Comparison of ENCODE assay signal across 8 mouse cellular contexts in genomic region chr4:155129132-155129917, GRCm38 (mm10). TPM values are rescaled to one million over a fixed set of nuclear protein-coding genes. Genes with fewer than 3 reads are reported as not detected.
A peak's percentile ranks its signal among the peaks of the same experiment; 100 is the strongest.
DNase-seq lines count a peak whose midpoint lies in the region; ATAC-seq and TF ChIP-seq lines count a peak whose summit lies in the region.

No protein-coding gene starts in this region.

- TF ChIP-seq POLR2A in liver, adult 2 months (IDR thresholded peaks at IDR 0.05; ENCODE audit: extremely low read depth, insufficient read depth, low read length), result no peak

- peak; percentile 39 for DNase-seq in liver, adult 2 months (ENCODE audit: extremely low read depth, low read depth, low spot score)
- DNase-seq in NIH3T3 (ENCODE audit: low read depth), result peak; percentile 56
- DNase-seq in forebrain, embryonic 14.5 days (ENCODE audit: low spot score), result no peak
- peak; percentile 64 to 68 for DNase-seq in thymus, postnatal 36 days
- no peak for DNase-seq in urinary bladder, postnatal 10 days (ENCODE audit: low spot score)

- H3K4me1 ChIP-seq in liver, adult 2 months (ENCODE audit: control insufficient read depth, insufficient read depth, low read length), result no peaks in the 10 kb centered on the region
- H3K4me1 ChIP-seq in liver, embryonic 12.5 days, result peaks cover 15% of the 10 kb centered on the region
- H3K4me1 ChIP-seq in forebrain, embryonic 14.5 days (ENCODE audit: control insufficient read depth, insufficient read depth, low read length), result peaks cover 26% of the 10 kb centered on the region
- H3K4me1 ChIP-seq in intestine, embryonic 15.5 days (replicated peaks), result peaks cover 40% of the 10 kb centered on the region

- no peaks in the 10 kb centered on the region for H3K27me3 ChIP-seq in liver, adult 2 months (ENCODE audit: control insufficient read depth, insufficient read depth, low read length)
- peaks cover 7% of the 10 kb centered on the region; the same call in 1 of the 2 replicates for H3K27me3 ChIP-seq in liver, embryonic 12.5 days (replicated peaks)
- no peaks in the 10 kb centered on the region for H3K27me3 ChIP-seq in forebrain, embryonic 14.5 days (replicated peaks; ENCODE audit: control insufficient read depth, insufficient read depth, low read length)
- no peaks in the 10 kb centered on the region for H3K27me3 ChIP-seq in intestine, embryonic 15.5 days (replicated peaks)

- H3K36me3 ChIP-seq in liver, adult 2 months (ENCODE audit: control insufficient read depth, insufficient read depth, low read length), result no peaks in the 10 kb centered on the region
- H3K36me3 ChIP-seq in liver, embryonic 12.5 days, result no peaks in the 10 kb centered on the region
- no peaks in the 10 kb centered on the region for H3K36me3 ChIP-seq in forebrain, embryonic 14.5 days (ENCODE audit: control insufficient read depth, insufficient read depth, low read length)
- no peaks in the 10 kb centered on the region for H3K36me3 ChIP-seq in intestine, embryonic 15.5 days

- H3K4me2 ChIP-seq in liver, embryonic 12.5 days, result no peak overlapping the region
- H3K4me2 ChIP-seq in forebrain, embryonic 14.5 days (ENCODE audit: low read length), result no peak overlapping the region
- no peak overlapping the region for H3K4me2 ChIP-seq in intestine, embryonic 15.5 days (replicated peaks)

- no peaks in the 10 kb centered on the region for H3K79me2 ChIP-seq in liver, adult 2 months (ENCODE audit: control insufficient read depth, insufficient read depth, low read length)

- ATAC-seq in liver, embryonic 12.5 days, result no peak
- no peak for ATAC-seq in forebrain, embryonic 14.5 days
- ATAC-seq in intestine, embryonic 15.5 days, result no peak
- peak; percentile 75 for ATAC-seq in megakaryocyte, adult 5-6 weeks (ENCODE audit: poor library complexity, severe bottlenecking)

- WGBS in liver, adult 2 months, result 93% methylated on average over 10 of the region's 10 CpGs
- 82% methylated on average over 10 of the region's 10 CpGs for WGBS in liver, embryonic 12.5 days (ENCODE audit: insufficient replicate concordance)
- WGBS in forebrain, embryonic 14.5 days, result 91% methylated on average over 10 of the region's 10 CpGs
- 93% methylated on average over 10 of the region's 10 CpGs for WGBS in intestine, embryonic 15.5 days

- peak; percentile 84 for TF ChIP-seq CTCF in liver, adult 2 months (IDR thresholded peaks at IDR 0.05; ENCODE audit: low read depth, low read length)

- no peak overlapping the region for H3K4me3 ChIP-seq in liver, adult 2 months (ENCODE audit: insufficient read depth, low read depth, low read length)
- no peak overlapping the region for H3K4me3 ChIP-seq in liver, embryonic 12.5 days
- no peak overlapping the region for H3K4me3 ChIP-seq in forebrain, embryonic 14.5 days (ENCODE audit: low read depth, low read length)
- H3K4me3 ChIP-seq in intestine, embryonic 15.5 days (replicated peaks), result no peak overlapping the region

- H3K9ac ChIP-seq in liver, adult 2 months (ENCODE audit: low read depth, low read length), result no peak overlapping the region
- H3K9ac ChIP-seq in liver, embryonic 12.5 days, result no peak overlapping the region
- H3K9ac ChIP-seq in forebrain, embryonic 14.5 days (ENCODE audit: low read length), result peak overlapping the region; percentile 29
- H3K9ac ChIP-seq in intestine, embryonic 15.5 days, result no peak overlapping the region

- no peak overlapping the region for H3K27ac ChIP-seq in liver, adult 2 months (replicated peaks; ENCODE audit: insufficient read depth, low read depth, low read length)
- H3K27ac ChIP-seq in liver, embryonic 12.5 days, result no peak overlapping the region
- H3K27ac ChIP-seq in forebrain, embryonic 14.5 days (ENCODE audit: low read depth, low read length), result peak overlapping the region; percentile 46; the same call in 1 of the 2 replicates
- H3K27ac ChIP-seq in intestine, embryonic 15.5 days, result 0 out of 2 replicates have a peak overlapping the region, but pooled peaks have one; percentile 44

- H3K9me3 ChIP-seq in liver, embryonic 12.5 days (replicated peaks), result no peaks in the 10 kb centered on the region
- H3K9me3 ChIP-seq in forebrain, embryonic 14.5 days (replicated peaks; ENCODE audit: control insufficient read depth, low read length), result no peaks in the 10 kb centered on the region
- no peaks in the 10 kb centered on the region for H3K9me3 ChIP-seq in intestine, embryonic 15.5 days

RNA-seq across cellular contexts. Expression of gene Morn1, which starts 42.9 kb away (rescaled TPM):
- 2.5 and 4.2 TPM in 2 replicates for total RNA-seq in liver, adult 2 months (2014; rRNA removed)
- 3.0 and 3.6 TPM in 2 replicates for polyA plus RNA-seq in liver, adult 2 months (2012; rRNA removed)
- polyA plus RNA-seq in liver, embryonic 12.5 days (2016; fragmentation: Nextera tagmentation; extraction: Ambion mirVana), result 2.0 and 2.1 TPM in 2 replicates
- 7.1 and 10.6 TPM in 2 replicates for polyA plus RNA-seq in forebrain, embryonic 14.5 days (2014; fragmentation: Nextera tagmentation; extraction: Ambion mirVana)
- polyA plus RNA-seq in intestine, embryonic 15.5 days (2015; fragmentation: Nextera tagmentation; extraction: Ambion mirVana), result 3.0 and 3.9 TPM in 2 replicates
- total RNA-seq in megakaryocyte, adult 5-6 weeks (2015), result 0.71 TPM in 1 of 2 replicates, not detected in the other
- 0.95 and 1.1 TPM in 2 replicates for total RNA-seq in megakaryocyte, adult 5-6 weeks (2017)

RNA-seq across cellular contexts. Expression of gene Rer1, which starts 43.1 kb away (rescaled TPM):
- total RNA-seq in liver, adult 2 months (2014; rRNA removed), result 128 and 135 TPM in 2 replicates
- polyA plus RNA-seq in liver, adult 2 months (2012; rRNA removed), result 84.3 and 92.1 TPM in 2 replicates
- polyA plus RNA-seq in liver, embryonic 12.5 days (2016; fragmentation: Nextera tagmentation; extraction: Ambion mirVana), result 107 and 109 TPM in 2 replicates
- 161 and 163 TPM in 2 replicates for polyA plus RNA-seq in forebrain, embryonic 14.5 days (2014; fragmentation: Nextera tagmentation; extraction: Ambion mirVana)
- 194 and 205 TPM in 2 replicates for polyA plus RNA-seq in intestine, embryonic 15.5 days (2015; fragmentation: Nextera tagmentation; extraction: Ambion mirVana)
- 133 and 141 TPM in 2 replicates for total RNA-seq in megakaryocyte, adult 5-6 weeks (2015)
- total RNA-seq in megakaryocyte, adult 5-6 weeks (2017), result 116 and 130 TPM in 2 replicates

Comparison
In these comparisons a context has a peak if more than half of its experiments do, and no peak if none do; other contexts are left out.
1. DNase-seq: peak in liver, adult 2 months (single experiment), NIH3T3 (single experiment) and thymus, postnatal 36 days (2 of 2); none in forebrain, embryonic 14.5 days (single experiment) and urinary bladder, postnatal 10 days (single experiment).
2. H3K27ac ChIP-seq: peak in forebrain, embryonic 14.5 days (single experiment) and intestine, embryonic 15.5 days (single experiment); none in liver, adult 2 months (single experiment) and liver, embryonic 12.5 days (single experiment).